Comparison of ENCODE assay signal across 14 mouse cellular contexts in genomic region chr5:35397642-35398309, GRCm38 (mm10). TPM values are rescaled to one million over a fixed set of nuclear protein-coding genes. Genes with fewer than 3 reads are reported as not detected.
DNase-seq lines count a peak whose midpoint lies in the region; ATAC-seq lines count a peak whose summit lies in the region.
"Had no signal": no experiment of that assay in that cellular context is flagged by ENCODE, and none has a peak within 500 bp of the region (broad histone marks: within the 10 kb centered on the region; RNA-seq: fewer than 3 reads in every experiment).

No protein-coding gene starts in this region.

- H3K4me3 ChIP-seq in kidney, embryonic 15.5 days (replicated peaks) = peak overlapping the region; percentile 16
- peak overlapping the region; percentile 21 for H3K4me3 ChIP-seq in embryonic facial prominence, embryonic 14.5 days (ENCODE audit: low read depth, low read length)
- peak overlapping the region; percentile 12; the same call in 1 of the 2 replicates for H3K4me3 ChIP-seq in neural tube, embryonic 11.5 days (ENCODE audit: low read depth, low read length)

- peaks cover 98% of the 10 kb centered on the region for H3K27me3 ChIP-seq in kidney, embryonic 15.5 days
- peaks cover 98% of the 10 kb centered on the region for H3K27me3 ChIP-seq in embryonic facial prominence, embryonic 14.5 days (replicated peaks; ENCODE audit: control insufficient read depth, insufficient read depth, low read length)
- peaks cover 98% of the 10 kb centered on the region for H3K27me3 ChIP-seq in neural tube, embryonic 11.5 days (ENCODE audit: control insufficient read depth, insufficient read depth, low read length)

- H3K9me3 ChIP-seq in kidney, embryonic 15.5 days (replicated peaks) = no peaks in the 10 kb centered on the region
- H3K9me3 ChIP-seq in embryonic facial prominence, embryonic 14.5 days (ENCODE audit: control insufficient read depth, low read length) = no peaks in the 10 kb centered on the region
- H3K9me3 ChIP-seq in neural tube, embryonic 11.5 days (ENCODE audit: control insufficient read depth, low read length) = no peaks in the 10 kb centered on the region

- H3K9ac ChIP-seq in kidney, embryonic 15.5 days = no peak overlapping the region
- H3K9ac ChIP-seq in embryonic facial prominence, embryonic 14.5 days (ENCODE audit: low read depth, low read length) = no peak overlapping the region; the same call in 1 of the 2 replicates
- H3K9ac ChIP-seq in neural tube, embryonic 11.5 days (ENCODE audit: low read length) = no peak overlapping the region

- H3K4me1 ChIP-seq in kidney, embryonic 15.5 days = peaks cover 18% of the 10 kb centered on the region
- H3K4me1 ChIP-seq in embryonic facial prominence, embryonic 14.5 days (ENCODE audit: control insufficient read depth, insufficient read depth, low read length) = no peaks in the 10 kb centered on the region
- no peaks in the 10 kb centered on the region for H3K4me1 ChIP-seq in neural tube, embryonic 11.5 days (ENCODE audit: control insufficient read depth, insufficient read depth, low read length)

- WGBS in kidney, embryonic 15.5 days = under 1% methylated on average over 46 of the region's 52 CpGs
- WGBS in embryonic facial prominence, embryonic 14.5 days = under 1% methylated on average over 24 of the region's 52 CpGs
- WGBS in neural tube, embryonic 11.5 days = under 1% methylated on average over 51 of the region's 52 CpGs

- peak; percentile 45 for DNase-seq in embryo, embryonic 9.5 days (ENCODE audit: extremely low spot score)
- no peak for DNase-seq in embryo, embryonic 10.5 days (ENCODE audit: low spot score)
- DNase-seq in kidney, postnatal 36 days = no peak
- DNase-seq in embryonic facial prominence, embryonic 14.5 days (ENCODE audit: low spot score) = no peak
- DNase-seq in neural tube, embryonic 11.5 days (ENCODE audit: low spot score) = no peak
- no peak for DNase-seq in thymus, postnatal 0 days (ENCODE audit: low spot score)
- no peak for DNase-seq in layer of hippocampus, postnatal 36 days
- DNase-seq: cerebellum, postnatal 36 days; gastrocnemius, postnatal 25 days; kidney, postnatal 10 days; liver had no signal

- H3K36me3 ChIP-seq in kidney, embryonic 15.5 days = no peaks in the 10 kb centered on the region
- H3K36me3 ChIP-seq in embryonic facial prominence, embryonic 14.5 days (ENCODE audit: control insufficient read depth, insufficient read depth, low read length) = no peaks in the 10 kb centered on the region
- H3K36me3 ChIP-seq in neural tube, embryonic 11.5 days (ENCODE audit: control insufficient read depth, insufficient read depth, low read length) = no peaks in the 10 kb centered on the region

- H3K4me2 ChIP-seq in kidney, embryonic 15.5 days = peak overlapping the region; percentile 36
- H3K4me2 ChIP-seq in embryonic facial prominence, embryonic 14.5 days (ENCODE audit: low read depth, low read length) = peak overlapping the region; percentile 46
- H3K4me2 ChIP-seq in neural tube, embryonic 11.5 days (ENCODE audit: low read depth) = no peak overlapping the region; the same call in 1 of the 2 replicates

- H3K27ac ChIP-seq in kidney, embryonic 15.5 days = no peak overlapping the region
- no peak overlapping the region for H3K27ac ChIP-seq in embryonic facial prominence, embryonic 14.5 days (replicated peaks; ENCODE audit: low read depth, low read length)
- no peak overlapping the region for H3K27ac ChIP-seq in neural tube, embryonic 11.5 days (ENCODE audit: low read depth, low read length)

- ATAC-seq in kidney, embryonic 15.5 days (replicated peaks; ENCODE audit: low FRiP score) = peak; percentile 38
- ATAC-seq in embryonic facial prominence, embryonic 14.5 days (ENCODE audit: low read depth) = no peak
- no peak for ATAC-seq in neural tube, embryonic 11.5 days (ENCODE audit: insufficient read depth, low FRiP score, low TSS enrichment)
- ATAC-seq: Patski had no signal

RNA-seq across cellular contexts. Expression of gene Hmx1, which starts 8.9 kb away (rescaled TPM):
- 0.31 and 0.52 TPM in 2 replicates for polyA plus RNA-seq in kidney, embryonic 15.5 days (2015; fragmentation: Nextera tagmentation; extraction: Ambion mirVana)
- 3.4 and 3.6 TPM in 2 replicates for polyA plus RNA-seq in embryonic facial prominence, embryonic 14.5 days (2014; fragmentation: Nextera tagmentation; extraction: Ambion mirVana)
- 7.3 and 8.5 TPM in 2 replicates for polyA plus RNA-seq in neural tube, embryonic 11.5 days (2014; fragmentation: Nextera tagmentation; extraction: Ambion mirVana)
- polyA plus RNA-seq in thymus, postnatal 0 days (2015; fragmentation: Nextera tagmentation; extraction: Ambion mirVana) = 0.14 TPM in 1 of 2 replicates, not detected in the other
- total RNA-seq in layer of hippocampus, postnatal 36 days (2021) = not detected
- total RNA-seq: gastrocnemius, postnatal 25 days had no signal
- polyA plus RNA-seq: Patski; small intestine, adult 2 months had no signal
